Mouse (Mus musculus) heart, embryonic 15.5 days (tissue): Measurements from ENCODE around the gene Cdkl1. TPM values are rescaled to one million over a fixed set of nuclear protein-coding genes. Genes with fewer than 3 reads are reported as not detected.

Experiments used
- ATAC-seq: fragments of 200-750 bp; cut with Nextera tagmentation; replicated peaks from 2 replicates; pipeline ENCODE4 v1.8.0; 2017; ENCODE audit warnings: low read depth, moderate TSS enrichment; ENCODE audit not compliant: insufficient number of reproducible peaks, insufficient read depth, low FRiP score
- H3K27ac ChIP-seq: fragments of 300-500 bp; sonication (generic); 2 replicates; pipeline ENCODE4 v1.5.1; 2015; ENCODE audit warnings: mild to moderate bottlenecking, inconsistent platforms
- H3K27me3 ChIP-seq: fragments of 300-500 bp; sonication (generic); 2 replicates; pipeline ENCODE4 v1.6.1; 2015; ENCODE audit warnings: inconsistent platforms
- H3K36me3 ChIP-seq: fragments of 300-500 bp; sonication (generic); 2 replicates; pipeline ENCODE4 v1.6.1; 2015; ENCODE audit warnings: mild to moderate bottlenecking, inconsistent platforms
- H3K4me1 ChIP-seq: fragments of 300-500 bp; sonication (generic); replicated peaks from 2 replicates; pipeline ENCODE4 v1.6.1; 2015; ENCODE audit warnings: inconsistent platforms
- H3K4me2 ChIP-seq: fragments of 300-500 bp; sonication (generic); 2 replicates; pipeline ENCODE4 v1.6.1; 2015; ENCODE audit warnings: inconsistent platforms, mild to moderate bottlenecking, moderate library complexity
- H3K4me3 ChIP-seq: fragments of 300-500 bp; sonication (generic); 2 replicates; pipeline ENCODE4 v1.5.1; 2015; ENCODE audit warnings: mild to moderate bottlenecking, inconsistent platforms
- H3K9ac ChIP-seq: fragments of 300-500 bp; sonication (generic); 2 replicates; pipeline ENCODE4 v1.6.1; 2015; ENCODE audit warnings: mild to moderate bottlenecking, inconsistent platforms
- H3K9me3 ChIP-seq: fragments of 300-500 bp; sonication (generic); replicated peaks from 2 replicates; pipeline ENCODE4 v1.6.1; 2016; ENCODE audit warnings: inconsistent platforms
- WGBS: fragments of 180-500 bp; shearing (Covaris S2); methylation state at CpG from one replicate; pipeline ENCODE4 v1.1.7; 2015; ENCODE audit warnings: mixed read lengths; 5-methylcytosine and 5-hydroxymethylcytosine counted together
- polyA plus RNA-seq: library from polyadenylated mRNA; unstranded; fragments of >200 nt; fragmentation: Nextera tagmentation; extraction: Ambion mirVana; gene quantifications from 2 replicates; pipeline ENCODE4 v1.2.1, GENCODE M21; 2015

Gene Cdkl1
- polyA plus RNA-seq, 1 experiment from 2014 or later = 7.1 TPM

- peaks cover 26% of the 10 kb centered on the region; the same call in 1 of the 2 replicates for H3K36me3 ChIP-seq
- no peak overlapping the region for H3K27ac ChIP-seq
- no peak overlapping the region for H3K9ac ChIP-seq
- H3K4me3 ChIP-seq = no peak overlapping the region
- no peaks in the 10 kb centered on the region for H3K9me3 ChIP-seq
- H3K27me3 ChIP-seq = no peaks in the 10 kb centered on the region
- H3K4me2 ChIP-seq = no peak overlapping the region
- H3K4me1 ChIP-seq = peaks cover 19% of the 10 kb centered on the region
- WGBS = 71% methylated on average over 3 of the region's 3 CpGs
- ATAC-seq = no peak
Measured at GRCm38 (mm10) chr12:69809439-69809838, 18.4 kb upstream of the Cdkl1 start.

- Histone ChIP-seq H3K27me3 (no peaks in the 10 kb centered on the region), H3K36me3 (peaks cover 27% of the 10 kb centered on the region; the same call in 1 of the 2 replicates), H3K27ac (peak overlapping the region; percentile 53), H3K4me3 (no peak overlapping the region), H3K4me2 (0 out of 2 replicates have a peak overlapping the region, but pooled peaks have one; percentile 22), H3K9ac (no peak overlapping the region), H3K9me3 (no peaks in the 10 kb centered on the region), H3K4me1 (peaks cover 11% of the 10 kb centered on the region)
- 0 out of 2 replicates have a peak, but pooled peaks have one; percentile 14 for ATAC-seq
- 37% methylated on average over 11 of the region's 11 CpGs for WGBS
Measured at GRCm38 (mm10) chr12:69807399-69807985, 16.4 kb upstream of the Cdkl1 start.

DNA sequence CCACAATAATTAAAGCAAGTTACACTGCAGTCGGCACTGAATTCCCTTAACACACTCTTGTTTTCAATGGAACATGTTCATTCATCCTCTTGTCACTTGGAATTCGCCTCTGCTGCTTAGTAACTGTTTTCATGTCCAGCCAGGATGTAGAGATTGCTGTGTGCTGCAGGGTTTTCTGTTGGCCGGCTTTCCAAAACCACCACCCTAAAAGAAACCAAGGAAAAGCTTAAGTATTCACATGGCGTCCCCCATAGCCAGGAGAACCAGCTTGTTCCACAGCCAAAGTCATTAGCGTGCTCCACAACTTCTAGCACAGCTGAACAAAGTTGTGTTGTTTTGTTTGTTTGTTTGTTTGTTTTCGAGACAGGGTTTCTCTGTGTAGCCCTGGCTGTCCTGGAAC is 14.1 kb upstream of the Cdkl1 start:
- Histone ChIP-seq H3K9me3 (no peaks in the 10 kb centered on the region), H3K4me1 (peaks cover 11% of the 10 kb centered on the region), H3K4me2 (no peak overlapping the region), H3K27me3 (no peaks in the 10 kb centered on the region), H3K27ac (no peak overlapping the region), H3K4me3 (no peak overlapping the region), H3K9ac (no peak overlapping the region), H3K36me3 (peaks cover 25% of the 10 kb centered on the region; the same call in 1 of the 2 replicates)
- ATAC-seq = no peak
- 80% methylated on average over 6 of the region's 6 CpGs for WGBS

GRCm38 (mm10) chr12:69804393-69805070 is 13.5 kb upstream of the Cdkl1 start:
- Histone ChIP-seq H3K9ac (no peak overlapping the region), H3K4me2 (no peak overlapping the region), H3K36me3 (peaks cover 23% of the 10 kb centered on the region; the same call in 1 of the 2 replicates), H3K27ac (no peak overlapping the region), H3K4me1 (peaks cover 11% of the 10 kb centered on the region), H3K27me3 (no peaks in the 10 kb centered on the region), H3K4me3 (no peak overlapping the region), H3K9me3 (no peaks in the 10 kb centered on the region)
- 90% methylated on average over 10 of the region's 10 CpGs for WGBS
- no peak for ATAC-seq

DNA sequence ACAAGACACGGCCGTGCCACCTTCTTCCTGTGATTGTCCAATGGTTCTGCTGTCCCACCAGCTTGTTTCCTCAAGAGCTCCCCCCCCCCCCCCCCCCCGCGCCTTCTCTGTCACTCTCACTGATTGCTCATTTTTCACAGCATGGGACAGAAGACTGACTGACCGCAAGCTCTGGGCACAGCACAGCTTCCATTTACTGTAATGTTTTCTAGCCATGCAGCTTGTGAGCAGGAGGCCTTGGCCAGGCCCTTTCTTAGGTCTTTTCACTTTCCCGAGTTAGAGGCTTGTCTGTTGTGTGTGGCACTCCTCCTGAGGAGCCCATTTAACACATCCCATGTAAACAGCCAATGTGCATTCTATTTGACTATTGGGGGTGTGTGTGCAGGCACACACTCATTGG is 12.1 kb upstream of the Cdkl1 start:
- peaks cover 23% of the 10 kb centered on the region; the same call in 1 of the 2 replicates for H3K36me3 ChIP-seq
- no peak overlapping the region for H3K27ac ChIP-seq
- no peak overlapping the region for H3K4me3 ChIP-seq
- no peaks in the 10 kb centered on the region for H3K27me3 ChIP-seq
- ATAC-seq = no peak
- WGBS = 78% methylated on average over 5 of the region's 6 CpGs
- no peak overlapping the region for H3K4me2 ChIP-seq
- H3K4me1 ChIP-seq = peaks cover 9% of the 10 kb centered on the region
- no peak overlapping the region for H3K9ac ChIP-seq
- no peaks in the 10 kb centered on the region for H3K9me3 ChIP-seq

DNA sequence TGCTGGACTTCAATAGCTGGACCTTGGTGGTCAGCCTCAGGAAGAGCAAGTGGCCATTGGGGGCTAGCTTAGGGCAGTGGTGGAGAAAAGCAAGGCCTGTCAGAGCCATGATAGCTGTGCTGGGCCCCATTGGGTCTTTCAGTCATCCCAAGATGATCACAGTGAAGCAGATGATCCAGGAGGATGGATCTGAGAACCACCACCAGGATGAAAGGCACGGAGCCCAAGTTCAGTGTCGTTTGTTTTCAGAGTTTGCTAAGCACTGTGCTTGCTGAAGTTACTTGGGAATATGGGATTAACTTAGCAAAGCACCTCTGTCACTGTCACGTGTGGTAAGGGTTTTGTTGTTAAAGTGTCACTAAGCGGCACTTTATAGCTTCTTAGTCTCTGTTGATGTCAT is 9.5 kb upstream of the Cdkl1 start:
- Histone ChIP-seq H3K4me2 (no peak overlapping the region), H3K9me3 (no peaks in the 10 kb centered on the region), H3K36me3 (peaks cover 13% of the 10 kb centered on the region; the same call in 1 of the 2 replicates), H3K27me3 (no peaks in the 10 kb centered on the region), H3K4me3 (no peak overlapping the region), H3K9ac (no peak overlapping the region), H3K4me1 (no peaks in the 10 kb centered on the region), H3K27ac (no peak overlapping the region)
- 85% methylated on average over 4 of the region's 4 CpGs for WGBS
- no peak for ATAC-seq

DNA sequence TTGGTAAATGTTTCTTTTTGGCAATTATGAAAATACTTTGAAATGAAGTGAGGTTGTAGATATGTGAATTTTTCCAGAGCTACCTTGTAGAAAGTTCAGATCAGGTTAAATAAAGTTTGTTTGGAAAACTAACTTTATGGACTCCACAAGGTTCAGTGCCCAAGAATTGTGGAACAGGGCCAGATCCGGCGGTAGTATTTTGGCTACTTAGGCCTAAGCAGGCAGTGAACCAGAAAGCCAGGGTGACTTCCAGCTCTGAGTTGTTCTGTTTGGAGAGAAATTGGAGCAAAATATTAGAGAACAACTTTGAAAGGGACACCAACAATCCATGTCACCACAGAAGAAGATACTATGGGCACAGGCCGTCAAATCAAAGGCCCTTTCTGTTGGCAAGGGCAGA is 5.2 kb upstream of the Cdkl1 start:
- Histone ChIP-seq H3K9me3 (no peaks in the 10 kb centered on the region), H3K4me1 (peaks cover 4% of the 10 kb centered on the region; the same call in 1 of the 2 replicates), H3K9ac (no peak overlapping the region), H3K36me3 (no peaks in the 10 kb centered on the region), H3K27ac (no peak overlapping the region), H3K4me3 (no peak overlapping the region), H3K4me2 (no peak overlapping the region), H3K27me3 (no peaks in the 10 kb centered on the region)
- WGBS = 89% methylated on average over 3 of the region's 3 CpGs
- ATAC-seq = no peak

DNA sequence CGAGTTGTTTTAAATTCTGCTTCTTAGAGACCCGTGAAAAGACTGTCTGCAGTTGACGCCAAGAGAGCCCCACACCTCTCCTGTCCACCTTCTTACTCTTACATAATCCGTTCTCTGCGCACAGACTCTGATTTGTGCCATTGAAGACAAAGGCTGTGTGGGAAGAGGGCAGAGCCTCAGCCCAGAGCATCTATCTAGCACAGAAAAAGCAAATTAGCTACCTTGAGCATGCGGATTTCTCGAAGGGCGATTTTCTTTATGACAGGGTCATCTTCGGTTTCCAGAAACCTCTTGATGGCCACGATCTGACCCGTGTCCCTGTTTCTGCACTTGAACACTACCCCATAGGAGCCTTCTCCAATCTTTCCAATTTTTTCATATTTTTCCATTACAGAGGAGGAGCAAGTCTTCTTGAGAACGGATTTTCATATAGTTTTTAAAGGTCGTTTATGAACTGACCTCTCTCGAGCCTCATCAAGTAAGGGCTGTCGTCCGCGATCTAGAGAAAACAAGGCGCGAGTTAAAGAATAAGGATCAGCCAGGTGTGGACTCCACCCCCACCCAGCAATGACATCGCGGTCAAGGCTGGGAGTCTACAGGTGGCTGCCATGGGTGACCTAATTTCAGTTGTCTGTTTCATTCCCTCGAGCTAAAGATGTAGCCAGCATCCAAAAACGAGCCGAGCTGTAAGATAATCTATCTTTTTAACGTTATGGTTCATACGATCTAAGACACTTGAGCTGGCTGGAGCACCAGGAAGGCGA is 1.1 kb downstream of the Cdkl1 start:
- no peak for ATAC-seq
- Histone ChIP-seq H3K4me2 (peak overlapping the region; percentile 83), H3K27ac (no peak overlapping the region), H3K36me3 (no peaks in the 10 kb centered on the region), H3K9me3 (no peaks in the 10 kb centered on the region), H3K4me3 (peak overlapping the region; percentile 54), H3K4me1 (peaks cover 14% of the 10 kb centered on the region), H3K27me3 (0 out of 2 replicates have a peak, but pooled peaks cover 3% of the 10 kb centered on the region), H3K9ac (peak overlapping the region; percentile 40)
- WGBS = 41% methylated on average over 27 of the region's 27 CpGs

GRCm38 (mm10) chr12:69788380-69788779 is 2.7 kb downstream of the Cdkl1 start:
- H3K4me1 ChIP-seq = peaks cover 14% of the 10 kb centered on the region
- H3K27me3 ChIP-seq = 0 out of 2 replicates have a peak, but pooled peaks cover 3% of the 10 kb centered on the region
- no peak for ATAC-seq
- WGBS = 84% methylated on average over 5 of the region's 5 CpGs
- H3K4me3 ChIP-seq = no peak overlapping the region
- no peaks in the 10 kb centered on the region for H3K36me3 ChIP-seq
- H3K27ac ChIP-seq = no peak overlapping the region
- no peak overlapping the region for H3K9ac ChIP-seq
- H3K4me2 ChIP-seq = no peak overlapping the region
- H3K9me3 ChIP-seq = no peaks in the 10 kb centered on the region

GRCm38 (mm10) chr12:69785471-69785870 is 5.6 kb downstream of the Cdkl1 start:
- no peak for ATAC-seq
- no peaks in the 10 kb centered on the region for H3K36me3 ChIP-seq
- H3K9ac ChIP-seq = no peak overlapping the region
- H3K27ac ChIP-seq = no peak overlapping the region
- peaks cover 11% of the 10 kb centered on the region for H3K4me1 ChIP-seq
- H3K27me3 ChIP-seq = 0 out of 2 replicates have a peak, but pooled peaks cover 3% of the 10 kb centered on the region
- 81% methylated on average over 9 of the region's 9 CpGs for WGBS
- no peaks in the 10 kb centered on the region for H3K9me3 ChIP-seq
- H3K4me2 ChIP-seq = no peak overlapping the region
- no peak overlapping the region for H3K4me3 ChIP-seq

GRCm38 (mm10) chr12:69783247-69784025 is 7.6 kb downstream of the Cdkl1 start:
- WGBS = 52% methylated on average over 6 of the region's 6 CpGs
- H3K27me3 ChIP-seq = no peaks in the 10 kb centered on the region
- H3K27ac ChIP-seq = no peak overlapping the region
- H3K36me3 ChIP-seq = no peaks in the 10 kb centered on the region
- no peak overlapping the region for H3K9ac ChIP-seq
- no peak overlapping the region for H3K4me3 ChIP-seq
- ATAC-seq = no peak
- no peak overlapping the region for H3K4me2 ChIP-seq
- no peaks in the 10 kb centered on the region for H3K9me3 ChIP-seq
- peaks cover 9% of the 10 kb centered on the region for H3K4me1 ChIP-seq
